10 mouse cellular contexts compared by ENCODE assay signal in genomic region chr17:26535251-26536136, GRCm38 (mm10). TPM values are rescaled to one million over a fixed set of nuclear protein-coding genes. Genes with fewer than 3 reads are reported as not detected.
A peak's percentile ranks its signal among the peaks of the same experiment; 100 is the strongest.
DNase-seq lines count a peak whose midpoint lies in the region; ATAC-seq and TF ChIP-seq lines count a peak whose summit lies in the region.
"Had no signal": no experiment of that assay in that cellular context is flagged by ENCODE, and none has a peak within 500 bp of the region (broad histone marks: within the 10 kb centered on the region; RNA-seq: fewer than 3 reads in every experiment).

No protein-coding gene starts in this region.

- no peak for TF ChIP-seq POLR2A in liver, adult 2 months (IDR thresholded peaks at IDR 0.05; ENCODE audit: extremely low read depth, insufficient read depth, low read length)

- no peaks in the 10 kb centered on the region for H3K27me3 ChIP-seq in liver, adult 2 months (ENCODE audit: control insufficient read depth, insufficient read depth, low read length)
- H3K27me3 ChIP-seq: limb, embryonic 12.5 days had no signal

- no peak overlapping the region for H3K4me3 ChIP-seq in liver, adult 2 months (ENCODE audit: insufficient read depth, low read depth, low read length)
- H3K4me3 ChIP-seq in left cerebral cortex, adult 2 months = no peak overlapping the region
- H3K4me3 ChIP-seq: limb, embryonic 12.5 days had no signal

- no peaks in the 10 kb centered on the region for H3K4me1 ChIP-seq in liver, adult 2 months (ENCODE audit: control insufficient read depth, insufficient read depth, low read length)

- DNase-seq in layer of hippocampus, adult 9-11 months = peak; percentile 28
- DNase-seq in layer of hippocampus, postnatal 25 days (ENCODE audit: extremely low spot score in 1 of 2, low spot score in 1 of 2) = no peak
- peak; percentile 41 for DNase-seq in liver, adult 2 months (ENCODE audit: extremely low read depth, low read depth, low spot score)
- no peak for DNase-seq in left cerebral cortex, adult 2 months (ENCODE audit: extremely low spot score in 1 of 2, low spot score in 2 of 2)
- no peak for DNase-seq in thymus, postnatal 4 days
- no peak for DNase-seq in urinary bladder, adult 2 months (ENCODE audit: low spot score)
- DNase-seq: kidney, adult 8-10 months had no signal

- H3K27ac ChIP-seq in liver, adult 2 months (replicated peaks; ENCODE audit: insufficient read depth, low read depth, low read length) = peak overlapping the region; percentile 49
- no peak overlapping the region for H3K27ac ChIP-seq in left cerebral cortex, adult 2 months
- H3K27ac ChIP-seq: limb, embryonic 12.5 days had no signal

- WGBS in liver, adult 2 months = 74% methylated on average over 7 of the region's 7 CpGs

- no peaks in the 10 kb centered on the region for H3K79me2 ChIP-seq in liver, adult 2 months (ENCODE audit: control insufficient read depth, insufficient read depth, low read length)

- ATAC-seq in common myeloid progenitor, adult 5-6 weeks (replicated peaks; ENCODE audit: low read depth, poor library complexity, severe bottlenecking) = peak; percentile 31
- ATAC-seq in monocyte, adult 5-6 weeks (replicated peaks; ENCODE audit: insufficient number of reproducible peaks, low FRiP score, low TSS enrichment, poor library complexity, severe bottlenecking) = peak; percentile 34

- H3K9ac ChIP-seq in liver, adult 2 months (ENCODE audit: low read depth, low read length) = no peak overlapping the region
- H3K9ac ChIP-seq: limb, embryonic 12.5 days had no signal

- intact Hi-C loops in left cerebral cortex, adult 2 months (cut with DNase I) = no loop called here

- TF ChIP-seq CTCF in liver, adult 2 months (IDR thresholded peaks at IDR 0.05; ENCODE audit: low read depth, low read length) = no peak
- TF ChIP-seq CTCF in left cerebral cortex, adult 2 months (IDR thresholded peaks at IDR 0.05) = no peak

- no peaks in the 10 kb centered on the region for H3K36me3 ChIP-seq in liver, adult 2 months (ENCODE audit: control insufficient read depth, insufficient read depth, low read length)
- H3K36me3 ChIP-seq: limb, embryonic 12.5 days had no signal

RNA-seq across cellular contexts. Expression of gene Ergic1, which starts 25.8 kb away (rescaled TPM):
- 100 to 1,000 TPM; 114 to 118 TPM for total RNA-seq in layer of hippocampus, postnatal 25 days (2021)
- 44.6 and 46.9 TPM in 2 replicates for total RNA-seq in common myeloid progenitor, adult 5-6 weeks (2017)
- 30.7 and 34.6 TPM in 2 replicates for total RNA-seq in liver, adult 2 months (2014; rRNA removed)
- 93.3 and 106 TPM in 2 replicates for polyA plus RNA-seq in liver, adult 2 months (2012; rRNA removed)
- 16.0 to 20.2 TPM (median 17.6 TPM) in 3 replicates for total RNA-seq in monocyte, adult 5-6 weeks (2017)
- total RNA-seq in left cerebral cortex, adult 2 months (2021) = 100 to 1,000 TPM; 144 to 149 TPM
- polyA plus RNA-seq in urinary bladder, adult 2 months (2012; rRNA removed) = 152 and 155 TPM in 2 replicates

RNA-seq across cellular contexts. Expression of gene Dusp1, which starts 26.4 kb away (rescaled TPM):
- 10 to 100 TPM; 14.7 to 18.3 TPM for total RNA-seq in layer of hippocampus, postnatal 25 days (2021)
- 73.2 and 84.6 TPM in 2 replicates for total RNA-seq in common myeloid progenitor, adult 5-6 weeks (2017)
- 10.5 and 10.7 TPM in 2 replicates for total RNA-seq in liver, adult 2 months (2014; rRNA removed)
- 22.2 and 40.0 TPM in 2 replicates for polyA plus RNA-seq in liver, adult 2 months (2012; rRNA removed)
- 146 to 413 TPM (median 198 TPM) in 3 replicates for total RNA-seq in monocyte, adult 5-6 weeks (2017)
- 10 to 100 TPM; 58.0 to 65.6 TPM for total RNA-seq in left cerebral cortex, adult 2 months (2021)
- 67.4 and 75.0 TPM in 2 replicates for polyA plus RNA-seq in urinary bladder, adult 2 months (2012; rRNA removed)

Comparison
In these comparisons a context has a peak if more than half of its experiments do, and no peak if none do; other contexts are left out.
1. DNase-seq: peak in layer of hippocampus, adult 9-11 months (single experiment) and liver, adult 2 months (single experiment); none in layer of hippocampus, postnatal 25 days (0 of 2), left cerebral cortex, adult 2 months (0 of 2), thymus, postnatal 4 days (single experiment) and urinary bladder, adult 2 months (single experiment).